Mouse (Mus musculus) Patski (cell line): ENCODE measurements at regions not wholly inside any gene's neighbourhood (a gene's known extent, or its start where the extent isn't known, plus 50 kb on each side); places are given as distances from the start of the nearest gene placed in this dataset.
A peak's percentile ranks its signal among the peaks of the same experiment; 100 is the strongest.
"Not testable (repeated sequence)": the region's sequence is repeated elsewhere in the genome, so short reads cannot be mapped to it uniquely, and the experiment has no call there.

Experiments
- ATAC-seq: fragments of 100-300 bp; one replicate; pipeline ENCODE4 v1.8.0; 2021
- CTCF ChIA-PET: fragments of 350-600 bp; sonication (Branson Sonifier 250); formaldehyde crosslinking; loops from one replicate; lab custom pipeline; 2022; ENCODE audit warnings: inconsistent platforms; lab: Charles Lee
- POLR2A ChIA-PET: fragments of 350-600 bp; sonication (Branson Sonifier 250); formaldehyde crosslinking; loops from one replicate; lab custom pipeline; 2022; ENCODE audit warnings: antibody characterized with exemption, inconsistent platforms; lab: Charles Lee
- DNase-seq: peaks from one replicate; pipeline ENCODE4 v3.0.0-alpha.2; 2011; ENCODE audit warnings: low read depth, low spot score
- H3K27me3 ChIP-seq: fragments of 371-371 bp; one replicate; pipeline ENCODE4 v1.5.1; 2021
- CTCF ChIP-seq: fragments of 100-300 bp; IDR thresholded peaks from one replicate; pipeline ENCODE4 v1.5.1; 2021
- in situ Hi-C: fragments of 300-500 bp; cut with MboI; formaldehyde crosslinking; loops from 3 replicates; pipeline ENCODE4 v1.11.1; 2018; ENCODE audit warnings: low pct_unique_long_range_greater_than_20kb, mixed read lengths

DNA sequence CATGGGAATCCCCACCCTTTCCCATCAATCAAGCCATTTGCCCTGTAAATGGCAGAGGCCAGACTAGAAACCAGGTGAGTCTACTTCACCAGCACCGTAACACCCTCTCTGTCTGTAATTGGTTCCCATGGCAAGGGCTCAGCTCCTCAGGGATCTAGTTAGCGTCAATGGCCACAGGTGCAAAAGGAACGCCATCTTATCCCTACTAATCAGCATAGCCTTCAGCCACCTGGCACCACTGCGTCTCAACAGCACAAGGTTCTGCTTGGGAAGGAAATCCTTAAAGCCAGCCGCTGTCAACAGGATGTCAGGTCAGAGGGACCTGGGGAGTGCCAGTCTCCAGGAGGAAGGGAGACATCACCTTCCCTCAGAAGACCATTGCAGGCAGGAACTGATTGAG lies 77.2 kb upstream of the Galnt18 start:
- TF ChIP-seq CTCF: no peak
- no peak for DNase-seq
- POLR2A ChIA-PET: no interaction called here
- ATAC-seq: no peak
- CTCF ChIA-PET: no interaction called here
- H3K27me3 ChIP-seq: no peaks in the 10 kb centered on the region
- in situ Hi-C loops: no loop called here

DNA sequence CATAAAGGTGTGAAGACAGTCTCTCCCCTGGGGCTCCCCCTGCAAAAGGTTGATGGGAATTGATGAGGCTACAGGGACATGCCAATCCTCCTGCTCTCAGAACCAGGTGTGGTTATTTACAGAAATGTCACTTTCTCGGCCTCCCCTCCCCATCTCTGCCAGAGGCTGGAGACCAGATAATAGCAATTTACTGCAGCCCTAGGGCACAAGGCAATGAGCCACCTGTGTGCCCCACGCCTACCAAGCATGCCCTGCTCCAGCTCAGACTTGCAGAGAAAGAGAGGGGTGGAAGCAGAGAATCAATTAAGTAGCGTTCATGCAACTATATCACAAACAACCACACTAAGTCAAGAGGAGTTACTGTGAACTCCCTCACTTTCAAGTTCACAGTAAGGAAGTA lies 75.5 kb upstream of the Galnt18 start:
- no peaks in the 10 kb centered on the region for H3K27me3 ChIP-seq
- ATAC-seq: no peak
- no peak for DNase-seq
- ChIA-PET POLR2A (no interaction called here), CTCF (no interaction called here)
- in situ Hi-C loops: no loop called here
- no peak for TF ChIP-seq CTCF

DNA sequence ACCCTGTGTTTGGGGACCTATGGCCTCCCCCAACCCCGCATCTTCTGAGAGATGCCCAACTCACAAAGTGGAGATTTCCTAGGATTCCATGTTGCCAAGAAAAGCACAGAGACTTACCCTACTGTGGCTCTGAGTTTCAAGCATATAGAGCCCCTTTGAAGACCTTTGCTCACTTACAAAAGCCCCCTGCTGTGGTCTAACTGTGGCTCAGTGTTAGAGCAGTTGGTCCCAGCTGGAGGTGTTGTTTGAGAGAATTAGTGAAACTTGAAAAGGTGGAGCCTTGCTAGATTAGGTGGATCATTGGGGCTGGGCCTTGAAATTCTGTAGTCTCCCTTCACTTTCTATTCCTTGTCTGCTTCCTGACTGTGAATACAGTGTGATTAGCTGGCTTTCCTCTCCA lies 66.6 kb upstream of the Galnt18 start:
- DNase-seq: no peak
- POLR2A ChIA-PET: interaction anchor here (0.6 kb wide), 1 partner anchor 208 kb away, joined by 3 read pairs; no protein-coding TSS in a partner anchor
- CTCF ChIA-PET: no interaction called here

DNA sequence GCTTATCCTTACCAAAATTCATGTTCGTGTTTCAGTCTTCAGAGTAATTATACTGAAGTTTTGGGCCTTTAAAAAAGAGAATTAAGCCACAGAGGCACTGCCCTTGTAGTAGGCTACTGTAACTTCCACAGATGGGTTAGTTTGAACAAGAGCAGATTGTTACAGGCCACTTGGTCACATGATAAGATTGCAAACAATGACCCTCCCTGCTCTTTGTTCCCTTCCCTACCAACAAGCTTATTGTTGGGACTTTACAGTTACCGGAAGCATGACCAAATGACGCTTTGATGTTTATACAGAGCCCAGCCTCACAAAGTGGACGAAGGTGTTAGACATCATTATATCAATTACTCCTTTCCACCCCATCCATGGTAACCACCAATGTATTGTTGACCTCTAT lies 63.9 kb upstream of the Galnt18 start:
- ATAC-seq (no peak), DNase-seq (no peak)
- ChIA-PET CTCF (no interaction called here), POLR2A (no interaction called here)
- TF ChIP-seq CTCF: no peak
- H3K27me3 ChIP-seq: no peaks in the 10 kb centered on the region
- in situ Hi-C loops: no loop called here

More for the DNA sequence above, 66.6 kb upstream of the Galnt18 start:
- no peaks in the 10 kb centered on the region for H3K27me3 ChIP-seq
- in situ Hi-C loops: no loop called here
- TF ChIP-seq CTCF: no peak
- ATAC-seq: no peak

DNA sequence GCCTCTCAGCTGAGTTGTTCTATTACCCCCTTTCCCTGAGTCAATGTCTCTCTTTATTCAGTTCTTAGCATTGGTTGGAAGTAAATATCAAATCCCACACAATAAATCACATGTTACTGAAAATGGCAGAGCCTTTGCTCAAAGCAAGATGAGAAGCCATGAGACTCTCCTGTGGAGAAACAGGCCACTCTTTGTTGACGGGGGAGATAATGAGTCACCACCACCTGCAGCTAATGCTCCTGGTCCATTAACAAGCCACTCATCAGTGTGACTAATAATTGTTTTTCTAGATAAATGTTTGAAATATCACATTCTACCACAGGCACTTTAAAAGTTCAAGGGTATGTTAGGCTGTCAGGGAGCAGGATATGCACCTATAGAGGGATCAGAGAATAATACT lies 61.0 kb upstream of the Galnt18 start:
- ChIA-PET POLR2A (interaction anchor here (1.0 kb wide), 1 partner anchor 25 kb away, joined by 3 read pairs; no protein-coding TSS in a partner anchor), CTCF (interaction anchor here (1.4 kb wide), 1 partner anchor 28 kb away, joined by 3 read pairs; no protein-coding TSS in a partner anchor)
- no peak for ATAC-seq
- peak; percentile 56 for DNase-seq
- TF ChIP-seq CTCF: no peak
- in situ Hi-C loops: no loop called here
- no peaks in the 10 kb centered on the region for H3K27me3 ChIP-seq

DNA sequence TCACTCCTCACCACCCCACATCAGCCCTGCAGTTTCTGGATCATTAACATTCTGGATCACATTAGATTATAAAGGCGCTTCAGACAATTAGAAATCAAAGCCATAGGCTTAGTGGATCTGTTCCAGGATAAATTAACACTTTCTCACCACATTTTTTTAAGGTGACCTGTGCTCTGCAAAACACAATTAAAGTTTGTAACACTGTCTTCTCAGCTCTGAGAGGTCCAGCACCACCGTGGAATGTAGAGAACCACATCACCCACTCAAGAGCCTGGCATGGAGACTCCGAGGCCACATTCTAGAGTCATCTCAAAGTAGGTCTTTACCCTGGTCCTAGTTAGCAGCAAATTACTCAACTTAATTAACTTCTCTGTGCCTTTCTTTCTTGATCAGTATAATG lies 58.4 kb upstream of the Galnt18 start:
- ChIA-PET CTCF (interaction anchor here (0.8 kb wide), 1 partner anchor 27 kb away, joined by 3 read pairs; no protein-coding TSS in a partner anchor), POLR2A (interaction anchor here (1.2 kb wide), 1 partner anchor 59 kb away, joined by 4 read pairs; no protein-coding TSS in a partner anchor)
- no peak for TF ChIP-seq CTCF
- DNase-seq (peak; percentile 51), ATAC-seq (peak; percentile 54)
- no peaks in the 10 kb centered on the region for H3K27me3 ChIP-seq
- in situ Hi-C loops: no loop called here

DNA sequence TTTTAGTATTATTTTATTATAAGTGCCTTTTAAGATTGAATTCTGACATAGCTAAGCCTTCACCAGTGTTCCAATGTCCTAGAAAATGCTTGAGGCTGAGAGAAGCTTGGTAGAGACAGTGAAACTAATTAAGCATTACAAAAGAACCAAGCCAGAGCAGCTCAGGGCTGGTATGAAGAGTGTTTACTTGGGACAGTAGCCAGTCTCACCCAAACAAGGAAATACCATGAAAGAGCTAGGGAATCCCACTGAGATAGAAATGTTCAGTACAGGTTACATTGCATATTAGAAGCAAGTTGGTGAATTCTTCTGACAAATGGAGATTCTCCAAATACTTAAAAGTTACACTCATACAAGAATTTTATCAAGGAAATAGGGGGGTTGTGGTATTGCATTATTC lies 54.6 kb upstream of the Galnt18 start:
- H3K27me3 ChIP-seq, DNase-seq, ATAC-seq, in situ Hi-C loops, POLR2A ChIA-PET, CTCF ChIA-PET: not testable (repeated sequence)

DNA sequence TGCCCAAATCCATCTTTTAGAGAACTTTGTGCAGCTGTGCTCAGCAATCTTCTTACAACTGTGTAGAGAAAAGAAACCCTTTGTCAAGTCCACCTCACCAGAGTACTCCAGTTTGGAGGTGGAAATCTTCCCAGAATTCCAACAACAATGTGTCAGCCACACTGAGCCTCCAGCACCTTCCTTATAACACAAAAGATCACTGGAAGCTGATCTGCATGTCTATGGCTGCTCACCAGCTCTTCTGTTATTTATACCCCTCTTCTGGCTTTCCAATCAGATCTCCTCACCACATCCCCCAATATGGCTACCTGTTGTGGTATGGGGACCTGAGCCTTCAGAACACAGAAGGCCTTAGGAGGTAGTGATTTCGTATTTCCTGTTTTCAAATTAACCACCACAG lies 50.2 kb upstream of the Galnt18 start:
- ATAC-seq (no peak), DNase-seq (no peak)
- TF ChIP-seq CTCF: no peak
- POLR2A ChIA-PET: no interaction called here
- CTCF ChIA-PET: no interaction called here
- in situ Hi-C loops: no loop called here
- H3K27me3 ChIP-seq: no peaks in the 10 kb centered on the region
